Mouse (Mus musculus) cerebellum, adult 2 months (tissue): ENCODE data around the gene Ccnf.

Experiments used
- CTCF ChIP-seq: fragments of 200-500 bp; IDR thresholded peaks from 2 replicates; pipeline ENCODE4 v1.5.1; 2011; ENCODE audit warnings: low read depth, mild to moderate bottlenecking, control low read depth, low read length, moderate library complexity, borderline replicate concordance; ENCODE audit not compliant: insufficient read depth
- POLR2A ChIP-seq: fragments of 200-500 bp; IDR thresholded peaks from 2 replicates; pipeline ENCODE4 v1.6.1; 2011; ENCODE audit warnings: low read length, control low read depth, borderline replicate concordance; ENCODE audit not compliant: insufficient read depth

GRCm38 (mm10) chr17:24216836-24217235 is 34.4 kb downstream of the Ccnf start:
- TF ChIP-seq POLR2A: no peak
- no peak for TF ChIP-seq CTCF
